Mouse (Mus musculus) cerebral cortex, adult 2 months (tissue): Measurements from ENCODE around the gene Sstr4.

ENCODE experiments used
- WGBS: fragments of 180-500 bp; shearing (Covaris S2); methylation state at CpG from one replicate; pipeline ENCODE4 v1.1.7; 2018; 5-methylcytosine and 5-hydroxymethylcytosine counted together

The Sstr4 gene

DNA sequence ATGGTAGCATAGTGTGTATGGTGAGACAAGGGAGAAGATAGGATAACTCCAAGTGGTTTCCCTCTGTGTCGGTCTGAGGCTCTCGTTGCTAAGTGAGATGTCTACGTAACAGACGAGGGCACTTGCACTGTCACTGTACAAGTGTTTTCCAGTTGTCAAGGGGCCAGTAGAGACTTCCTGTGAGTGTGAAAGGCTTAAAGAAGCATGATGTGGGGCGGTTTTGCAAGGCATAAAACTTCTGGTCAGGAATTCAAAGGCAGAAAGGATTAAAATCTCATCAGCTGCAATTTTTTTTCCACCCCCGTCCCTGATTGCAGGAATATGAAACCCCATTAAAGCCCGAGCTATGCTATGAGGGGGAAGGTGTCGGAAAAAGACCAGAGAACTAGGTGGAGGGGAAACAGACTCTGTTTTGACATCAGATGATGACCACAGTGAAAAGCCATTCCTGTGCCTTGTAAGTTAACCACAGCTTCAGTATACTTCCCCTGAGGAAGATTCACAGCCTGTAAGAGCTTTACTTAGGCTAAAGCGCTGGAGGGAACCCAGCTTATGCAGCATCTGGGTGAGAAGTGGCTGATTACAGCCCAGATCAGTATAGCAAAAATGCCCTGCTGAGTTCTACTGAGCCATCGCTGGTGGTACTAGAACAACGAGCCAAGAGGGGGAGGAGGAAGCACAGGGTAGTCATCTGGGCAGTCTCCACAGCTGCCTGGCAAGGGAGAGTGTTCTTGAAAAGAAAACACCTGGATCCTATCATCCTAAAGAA, 2.1 kb downstream of the Sstr4 start:
- 31% methylated on average over 11 of the region's 11 CpGs for WGBS

DNA sequence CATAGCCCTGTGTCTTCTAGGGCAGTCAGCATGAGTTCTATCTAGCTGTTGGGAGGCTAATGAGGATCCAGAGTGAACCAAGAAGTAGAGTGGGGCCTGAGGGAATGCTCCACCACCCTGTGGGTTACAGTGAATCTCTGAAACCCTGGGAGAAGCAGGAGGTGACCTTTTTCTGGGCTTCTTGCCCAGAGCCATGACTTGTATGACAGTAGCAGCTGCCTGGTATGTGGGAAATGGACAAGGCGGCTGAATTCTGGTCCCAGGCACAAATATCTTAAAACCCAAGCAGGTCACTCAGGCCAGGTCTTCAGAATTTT, 2.6 kb downstream of the Sstr4 start:
- 62% methylated on average over 1 of the region's 1 CpGs for WGBS

DNA sequence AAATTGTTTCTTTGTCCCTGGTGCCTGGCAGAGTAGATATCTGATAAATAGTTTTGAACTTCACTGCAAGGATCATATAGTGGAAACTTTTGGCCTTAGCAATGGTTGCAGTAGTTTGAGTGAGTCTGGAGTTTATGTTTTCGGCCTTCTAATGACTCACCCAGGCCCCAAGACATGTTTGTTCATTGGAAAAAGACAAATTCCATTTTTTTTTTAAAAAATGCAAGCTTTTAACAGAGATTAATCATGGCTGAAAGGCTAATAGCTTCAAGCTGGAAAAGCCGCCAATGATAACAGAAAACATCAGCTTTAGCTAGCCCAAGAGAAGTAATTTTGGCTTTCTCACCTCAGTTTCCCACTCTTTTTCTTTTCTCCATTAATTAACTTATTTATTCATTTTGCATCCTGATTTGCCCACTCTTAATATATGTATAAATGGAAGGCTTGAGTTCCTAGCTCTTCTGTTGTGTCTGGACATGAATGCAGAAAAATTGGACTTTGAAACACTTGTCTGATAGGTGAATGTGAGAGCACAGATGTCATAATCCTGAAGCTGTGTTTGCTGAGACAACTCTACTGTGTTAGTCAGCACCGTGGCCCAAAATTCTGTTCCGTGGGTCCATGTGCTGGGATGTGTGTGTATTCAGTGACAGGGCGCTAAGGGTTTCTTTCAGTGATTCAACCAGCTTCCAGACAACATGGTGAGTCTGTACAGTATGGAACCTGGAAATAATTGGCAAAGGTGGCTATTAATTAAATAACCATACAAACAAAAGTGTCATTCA, 3.9 kb downstream of the Sstr4 start:
- WGBS, result 61% methylated on average over 5 of the region's 5 CpGs

DNA sequence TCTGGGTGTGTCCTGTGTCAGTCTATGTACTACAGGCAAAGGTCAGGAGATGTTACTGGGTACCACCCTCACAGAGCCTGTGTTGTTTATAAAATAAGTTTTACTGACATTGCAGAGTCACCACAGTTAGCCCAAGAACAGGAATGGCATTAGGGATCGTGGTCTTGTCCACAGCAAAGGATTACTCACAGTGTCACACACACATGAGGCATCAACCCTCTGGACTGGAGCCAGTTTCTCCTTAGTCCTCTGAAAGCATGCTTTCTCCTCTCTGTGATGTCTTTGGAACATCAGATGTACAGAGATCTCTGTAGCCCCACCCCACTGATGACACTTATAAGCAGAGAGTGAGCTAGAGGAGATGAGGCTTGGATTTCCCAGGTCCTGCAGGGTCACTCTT, 7.1 kb downstream of the Sstr4 start:
- 68% methylated on average over 1 of the region's 1 CpGs for WGBS

DNA sequence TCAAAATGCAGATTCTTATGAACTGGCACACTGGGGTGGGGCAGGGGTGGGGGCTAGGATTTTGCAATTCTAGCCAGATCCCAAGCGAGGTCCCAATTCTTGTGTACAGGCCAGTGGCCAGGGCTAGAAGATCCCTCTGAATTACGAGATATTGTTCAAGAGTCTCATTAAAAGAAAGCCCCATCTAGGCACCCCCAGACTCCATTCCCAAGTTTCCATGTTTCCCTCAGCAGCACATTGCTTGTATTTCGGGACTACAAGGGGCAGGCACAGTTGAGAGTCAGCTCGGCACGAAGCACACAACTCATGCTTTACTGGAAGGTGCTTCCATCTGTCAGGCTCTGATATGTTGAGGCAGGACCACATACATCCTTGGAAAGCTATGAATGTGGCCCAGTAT, 9.8 kb downstream of the Sstr4 start:
- WGBS, result 72% methylated on average over 5 of the region's 5 CpGs

DNA sequence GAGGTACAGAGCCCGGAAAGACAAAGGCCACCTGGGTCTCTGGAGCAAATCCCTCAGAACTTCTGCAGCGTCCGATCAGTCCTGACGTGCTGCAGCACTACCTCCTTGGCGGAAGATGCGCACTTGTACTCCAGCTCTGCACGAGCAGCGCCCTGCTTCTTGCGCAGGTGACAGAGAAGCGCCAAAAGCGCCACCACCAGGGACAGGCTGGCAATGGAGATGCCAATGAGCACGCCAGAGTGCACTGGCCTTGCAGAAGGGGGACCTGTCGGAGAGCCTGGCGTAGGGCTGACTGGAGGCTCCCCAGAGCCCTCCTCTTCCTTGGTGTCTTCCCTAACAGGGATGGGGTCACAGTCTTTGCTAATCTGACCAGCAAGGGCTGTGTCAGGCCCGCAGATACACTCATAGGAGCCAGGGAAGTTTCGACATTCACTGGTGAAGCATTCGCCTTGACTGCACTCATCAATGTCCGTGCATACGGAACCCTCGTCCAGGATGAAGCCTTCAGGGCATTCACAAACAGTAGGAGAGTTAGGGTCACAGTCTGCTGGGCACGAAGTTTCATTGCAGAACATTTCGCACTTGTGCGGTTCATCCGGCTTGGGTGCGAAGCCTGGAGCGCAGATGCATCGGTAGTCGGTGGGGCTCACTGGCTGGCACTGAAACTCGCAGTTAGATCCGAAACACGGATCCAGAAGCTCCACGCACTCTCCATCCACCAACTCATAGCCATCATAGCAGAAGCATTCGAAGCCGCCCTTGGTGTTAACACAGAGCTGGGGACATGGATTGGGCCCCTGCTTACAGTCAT, 11.2 kb downstream of the Sstr4 start:
- whole genome bisulfite sequencing, result 42% methylated on average over 34 of the region's 34 CpGs

DNA sequence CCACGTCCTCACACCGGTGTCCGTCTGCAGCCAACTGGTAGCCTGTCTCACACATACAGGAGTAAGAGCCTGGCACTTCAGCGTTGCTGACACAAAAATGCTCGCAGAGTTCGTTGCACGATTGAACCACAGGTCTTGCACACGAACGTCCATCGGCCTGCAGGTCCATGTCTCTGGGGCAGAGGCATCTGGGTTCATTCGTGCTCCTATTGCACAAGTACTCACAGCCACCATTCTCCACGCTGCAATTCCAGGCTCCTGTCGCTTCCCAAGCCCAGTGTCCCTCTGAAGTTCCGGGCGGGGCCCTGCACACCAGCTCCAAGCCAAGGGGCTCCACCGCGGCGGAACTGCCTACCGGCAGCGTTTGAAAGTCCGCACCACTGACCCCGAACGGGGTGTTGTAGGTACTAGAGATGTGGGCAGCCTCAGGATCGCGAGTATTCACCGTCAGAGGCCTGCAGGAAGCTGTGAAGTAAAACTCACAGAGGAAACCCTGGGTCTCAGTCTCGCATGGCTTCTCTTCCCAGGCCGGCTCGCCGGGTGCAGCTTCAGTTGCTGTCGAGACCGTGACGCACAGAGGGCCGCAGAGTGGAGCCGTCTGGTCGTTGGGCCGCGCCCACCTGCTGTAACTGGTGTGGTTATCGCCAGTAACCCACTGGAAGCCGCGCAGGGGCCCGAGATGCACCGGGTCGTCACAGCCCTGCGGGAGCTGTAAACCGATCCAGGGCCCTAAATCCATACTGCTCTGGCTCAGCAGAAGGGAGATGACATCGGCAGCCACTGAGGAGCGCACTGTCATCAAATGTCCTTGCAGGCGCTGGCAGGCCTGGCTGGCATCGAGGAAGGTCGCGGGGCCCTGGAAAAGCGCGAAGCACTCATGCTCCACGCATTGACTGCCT, 12.1 kb downstream of the Sstr4 start:
- 40% methylated on average over 55 of the region's 55 CpGs for WGBS

DNA sequence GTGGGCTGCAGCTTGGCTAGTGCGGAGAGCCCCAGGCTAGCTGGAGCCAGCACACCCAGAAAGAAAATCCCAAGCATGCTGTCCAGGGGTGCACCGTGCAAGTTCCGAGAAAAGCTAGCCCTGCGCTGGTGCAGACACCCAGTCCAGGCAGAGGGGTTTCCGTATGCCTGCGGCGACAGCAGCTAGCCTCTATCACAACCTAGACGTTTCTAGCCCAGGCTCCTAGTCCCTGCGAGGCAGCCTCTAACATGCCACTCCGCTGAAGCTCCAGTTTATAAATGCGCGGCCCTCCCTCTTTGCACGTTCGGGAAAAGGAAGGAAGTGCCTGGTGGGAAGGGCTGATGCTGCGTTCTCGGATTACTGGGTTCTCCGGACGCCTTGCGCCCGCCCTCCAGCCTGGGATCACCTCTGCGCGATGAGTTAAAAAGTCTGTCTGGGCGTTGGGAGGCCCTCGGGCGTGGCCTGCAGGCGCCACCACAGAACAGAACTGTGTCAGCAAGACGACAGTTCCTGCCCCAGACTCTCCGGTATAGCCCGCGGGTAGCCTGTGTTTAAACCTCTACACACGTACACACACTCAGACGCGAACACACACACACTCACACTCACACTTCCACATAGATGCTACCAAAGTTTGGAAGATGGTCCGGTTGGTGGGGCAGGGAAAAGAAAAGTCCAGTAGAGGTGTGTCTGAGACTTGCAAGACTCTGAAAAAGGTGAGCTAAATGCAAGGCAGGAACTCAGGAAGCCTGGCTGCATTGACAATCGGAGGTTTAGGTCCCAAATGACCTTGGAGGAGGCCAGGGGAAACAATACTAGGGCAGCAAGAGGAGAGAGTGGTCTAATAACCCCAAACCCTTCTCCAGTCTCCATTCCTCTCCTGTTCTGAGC, 13.0 kb downstream of the Sstr4 start, which contains the start of gene Thbd:
Gene Thbd (minus strand): TSS at position 319 of the 891 bp plus-strand sequence.
- WGBS, result 33% methylated on average over 35 of the region's 35 CpGs

DNA sequence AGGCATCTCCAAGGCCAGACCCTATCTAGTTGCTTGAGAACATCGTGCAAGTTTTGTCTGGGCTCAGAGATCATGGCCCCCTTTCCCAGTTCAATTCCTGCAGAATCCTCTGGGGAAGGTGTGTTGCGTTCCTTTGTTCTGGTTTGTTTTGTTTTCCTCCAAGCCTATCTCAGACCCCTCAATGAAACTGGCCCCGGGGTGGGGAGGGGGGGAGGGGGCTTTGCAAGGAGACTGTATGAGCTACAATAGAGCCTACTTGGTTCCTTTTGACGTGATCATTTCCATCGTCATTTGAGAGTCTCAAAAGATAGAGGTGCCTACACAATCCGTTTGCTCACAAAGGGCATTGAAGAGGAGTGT, 13.6 kb downstream of the Sstr4 start:
- WGBS, result 20% methylated on average over 6 of the region's 6 CpGs

DNA sequence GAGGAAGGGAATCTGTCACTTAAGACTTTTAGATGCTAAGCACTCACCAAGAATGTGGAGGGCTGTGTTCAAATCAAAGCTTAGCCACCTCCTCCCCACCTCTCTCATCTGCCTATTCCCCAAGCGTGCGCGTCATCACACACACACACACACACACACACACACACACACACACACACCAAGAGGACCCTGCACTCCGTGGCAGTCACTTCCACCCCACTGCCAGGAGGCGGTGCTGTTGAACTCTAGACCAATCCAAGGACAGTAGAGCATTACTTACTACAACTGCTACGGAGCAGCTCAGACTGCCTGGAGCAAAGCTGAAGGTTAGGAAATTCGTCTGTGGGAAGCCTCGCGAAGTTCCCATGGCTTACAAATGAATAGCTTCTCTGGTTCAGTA, 14.0 kb downstream of the Sstr4 start:
- 6% methylated on average over 9 of the region's 9 CpGs for WGBS

DNA sequence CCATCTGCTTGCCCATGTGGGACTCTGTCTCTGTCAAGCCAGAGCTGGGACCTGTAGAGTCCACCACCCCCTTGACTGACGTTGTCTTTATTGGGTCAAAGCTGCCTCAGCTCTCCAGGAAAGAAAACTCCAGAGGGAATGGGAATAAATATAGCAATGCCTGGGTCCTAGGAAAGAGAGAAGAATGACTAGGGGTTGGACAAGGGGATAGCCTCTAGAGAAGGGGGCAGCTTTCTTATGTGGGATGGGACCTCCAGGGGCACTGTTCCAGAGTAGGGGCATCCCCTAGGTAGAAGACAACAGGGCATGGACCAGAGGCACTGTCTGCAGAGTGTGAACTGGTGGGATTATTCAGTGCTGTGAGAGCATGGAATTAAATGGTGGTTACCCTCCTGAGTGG, 14.7 kb downstream of the Sstr4 start:
- 52% methylated on average over 1 of the region's 1 CpGs for WGBS

DNA sequence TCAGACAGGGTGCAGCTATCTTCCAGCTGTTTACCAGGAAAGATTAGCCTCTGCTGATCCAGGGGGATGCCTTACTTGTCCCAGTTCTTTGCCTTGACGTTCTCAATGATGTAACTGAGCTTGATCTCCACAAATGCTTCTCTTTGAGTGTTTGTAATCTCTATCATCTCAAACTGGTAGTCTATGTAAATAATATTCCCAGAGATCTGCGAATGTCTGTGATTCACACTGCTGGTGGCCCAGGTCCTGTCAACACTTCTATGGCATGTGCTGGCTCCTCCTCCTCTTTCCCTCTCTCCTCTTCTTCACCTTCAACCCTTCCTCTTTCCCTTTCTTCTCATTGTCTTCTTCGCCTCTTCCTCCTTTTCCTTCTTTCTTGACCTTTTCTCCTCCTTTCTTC, 24.0 kb downstream of the Sstr4 start:
- WGBS, result 74% methylated on average over 3 of the region's 3 CpGs

DNA sequence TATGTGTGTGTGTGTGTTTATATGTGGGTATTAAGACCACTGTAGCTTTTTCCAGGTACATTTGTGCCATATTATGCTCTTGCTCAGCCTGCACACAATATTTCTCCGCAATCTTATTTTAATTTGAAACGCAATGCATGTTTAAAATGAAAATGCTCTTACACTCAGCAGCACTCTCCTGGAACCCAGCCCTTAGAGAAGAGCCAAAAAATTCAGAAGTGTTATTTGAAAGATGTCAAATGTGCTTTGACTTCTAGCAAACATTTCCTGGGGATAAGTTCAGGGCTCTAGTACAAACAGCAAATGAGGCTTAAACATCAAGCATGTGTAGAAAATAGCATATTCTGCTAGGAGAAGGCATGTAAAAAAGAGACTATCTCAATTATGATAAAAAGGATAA, 24.6 kb downstream of the Sstr4 start:
- WGBS, result 79% methylated on average over 2 of the region's 2 CpGs

DNA sequence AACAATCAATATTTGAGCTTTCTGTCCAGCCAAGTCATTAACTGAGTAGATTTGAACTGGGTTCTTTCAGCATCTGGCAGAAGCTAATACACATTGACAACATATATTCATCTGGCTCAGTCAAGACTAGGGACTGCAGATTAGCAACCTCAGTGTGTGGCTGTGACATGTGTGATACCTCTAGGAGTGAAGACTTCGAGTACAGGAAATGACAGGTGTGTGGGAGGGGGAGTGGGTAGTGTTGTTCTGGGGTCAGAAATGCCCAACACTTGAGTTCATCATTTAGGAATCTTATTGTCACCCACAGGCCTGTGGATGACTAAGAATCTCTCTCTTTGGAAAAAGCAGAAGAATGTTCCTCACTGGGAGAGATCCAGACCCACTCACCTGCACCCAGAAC, 26.0 kb downstream of the Sstr4 start:
- 74% methylated on average over 1 of the region's 1 CpGs for WGBS

DNA sequence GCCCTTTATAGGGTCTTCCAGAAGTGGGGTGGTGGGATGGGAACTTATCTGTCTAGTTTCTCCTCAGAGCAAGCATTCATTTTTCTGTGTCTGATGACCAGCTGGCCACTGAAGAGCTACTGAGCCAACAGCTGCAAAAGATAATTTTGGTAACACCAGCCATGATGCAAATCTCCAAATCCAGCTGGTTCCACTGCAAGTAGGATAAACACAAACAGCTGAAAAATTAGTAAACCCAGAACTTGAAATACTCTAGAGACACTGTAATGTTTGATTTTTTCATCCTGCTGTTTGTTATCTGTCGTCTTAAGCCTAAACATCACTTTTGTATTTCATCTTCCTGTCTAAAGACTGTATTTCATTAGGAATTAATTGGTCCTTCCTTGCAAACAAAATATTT, 26.6 kb downstream of the Sstr4 start:
- 71% methylated on average over 1 of the region's 1 CpGs for WGBS

DNA sequence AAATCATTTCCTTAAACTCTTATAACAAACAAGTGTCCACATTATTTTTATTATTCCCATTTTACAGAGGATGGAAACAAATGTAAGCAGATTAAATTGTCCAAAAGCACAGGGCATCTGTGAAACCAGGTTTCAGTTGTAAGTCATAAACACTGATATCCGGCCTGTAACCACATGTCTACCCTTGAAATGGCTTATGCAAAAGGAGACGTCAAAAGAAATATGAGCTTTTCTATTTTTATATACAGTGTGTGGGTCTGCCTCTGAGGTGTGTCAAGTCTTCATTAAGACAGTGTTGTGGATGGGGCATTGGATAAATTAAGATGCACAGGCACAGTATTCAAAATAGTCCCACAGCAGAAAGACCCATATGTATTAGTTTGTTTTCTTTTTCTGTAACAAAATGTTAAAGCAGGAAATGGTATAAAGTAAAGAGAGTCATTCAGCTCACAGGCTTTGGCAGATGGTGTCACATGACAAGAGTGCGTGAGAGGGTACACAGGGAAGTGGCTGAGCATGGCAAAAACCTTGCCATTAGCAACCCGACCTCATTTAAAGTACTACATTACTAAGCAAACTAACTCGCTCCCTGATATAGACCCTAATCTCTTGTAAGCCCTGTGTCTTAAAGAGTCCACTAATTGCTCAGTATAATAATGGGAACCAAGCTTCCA, 30.7 kb downstream of the Sstr4 start:
- WGBS, result 83% methylated on average over 5 of the region's 5 CpGs

DNA sequence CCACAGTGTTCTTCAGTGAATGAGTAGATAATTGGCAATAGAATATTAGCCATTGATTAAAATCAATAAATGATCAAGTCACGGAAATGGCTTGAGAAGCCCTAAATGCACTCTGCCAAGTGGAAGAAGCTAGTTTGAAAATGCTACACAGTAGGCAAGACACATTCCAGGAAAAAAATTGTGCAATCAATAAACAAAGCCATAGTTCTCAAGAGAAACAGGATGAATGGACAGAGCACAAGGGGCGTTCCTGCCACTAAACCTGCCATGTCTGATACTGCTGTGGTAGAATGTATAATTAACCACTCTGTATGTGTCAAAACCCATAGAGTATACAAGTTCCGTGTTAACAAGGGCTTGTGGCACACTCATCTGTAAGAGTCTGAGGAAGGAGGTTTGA, 32.4 kb downstream of the Sstr4 start:
- 70% methylated on average over 3 of the region's 3 CpGs for WGBS

DNA sequence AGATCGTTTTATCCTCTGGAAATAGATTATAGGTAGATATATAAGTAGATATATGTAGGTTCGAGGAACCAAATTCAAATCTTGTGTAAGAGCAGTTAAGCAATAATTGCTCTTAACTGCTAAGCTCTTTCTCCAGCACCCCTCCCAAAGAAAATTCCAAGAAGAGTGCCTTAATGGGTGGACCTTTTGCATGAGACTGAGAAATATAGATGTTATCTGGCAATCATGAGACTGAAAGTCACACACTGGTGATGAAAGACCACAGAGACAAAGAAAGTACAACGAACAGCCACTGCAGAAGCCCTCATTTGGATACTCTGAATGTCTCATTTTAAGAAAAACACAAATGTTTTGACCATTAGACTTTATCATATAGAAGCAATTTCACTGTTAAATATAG, 33.4 kb downstream of the Sstr4 start:
- 85% methylated on average over 3 of the region's 3 CpGs for WGBS

DNA sequence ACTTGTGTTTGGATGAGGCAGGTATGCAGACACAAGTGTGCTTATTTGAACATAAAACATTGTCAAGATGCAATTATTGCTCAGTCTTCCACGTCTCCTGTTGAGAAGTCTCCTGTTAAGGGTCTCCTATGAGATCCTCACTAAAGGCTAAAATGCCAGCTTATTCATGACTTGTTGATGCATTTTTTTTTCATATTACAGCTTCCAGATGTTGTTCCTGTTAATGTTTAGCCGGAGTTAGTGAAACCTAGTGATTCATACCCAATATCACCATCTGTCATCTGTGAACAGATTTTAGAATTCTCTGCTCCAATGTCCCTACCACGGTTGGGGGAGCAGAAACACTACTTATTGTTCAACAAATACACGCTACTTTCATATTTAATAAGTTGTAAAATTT, 35.8 kb downstream of the Sstr4 start:
- WGBS, result 60% methylated on average over 4 of the region's 4 CpGs

DNA sequence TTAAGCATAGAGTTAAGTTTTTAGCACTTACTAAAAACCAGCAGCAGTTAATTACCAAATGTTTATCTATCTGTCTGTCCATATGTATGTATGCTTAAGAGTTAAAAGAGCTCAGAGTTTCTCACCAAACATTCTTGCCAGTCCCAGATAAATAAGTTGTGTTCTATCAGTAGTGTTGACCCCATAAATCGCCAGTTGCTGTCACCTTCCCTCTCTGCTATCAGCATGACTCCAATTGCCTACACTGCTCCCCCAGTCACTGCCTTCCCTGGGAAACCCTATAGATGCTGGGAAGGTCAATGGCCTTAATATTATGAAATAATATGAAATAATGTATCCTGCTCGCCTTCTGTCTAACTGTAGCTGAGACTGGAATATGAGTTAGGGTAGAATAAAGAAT, 37.2 kb downstream of the Sstr4 start:
- WGBS, result 87% methylated on average over 2 of the region's 2 CpGs
